Mouse (Mus musculus) ES-Bruce4 (cell line): ENCODE data around the gene Tnfrsf1a.

Source experiments
- CTCF ChIP-seq: IDR thresholded peaks from one replicate; pipeline ENCODE4 v1.8.1; 2011; ENCODE audit warnings: low read depth, low read length
- EP300 ChIP-seq: IDR thresholded peaks from 2 replicates; pipeline ENCODE4 v1.6.1; 2011; ENCODE audit warnings: low read depth, low read length; ENCODE audit not compliant: insufficient read depth

DNA sequence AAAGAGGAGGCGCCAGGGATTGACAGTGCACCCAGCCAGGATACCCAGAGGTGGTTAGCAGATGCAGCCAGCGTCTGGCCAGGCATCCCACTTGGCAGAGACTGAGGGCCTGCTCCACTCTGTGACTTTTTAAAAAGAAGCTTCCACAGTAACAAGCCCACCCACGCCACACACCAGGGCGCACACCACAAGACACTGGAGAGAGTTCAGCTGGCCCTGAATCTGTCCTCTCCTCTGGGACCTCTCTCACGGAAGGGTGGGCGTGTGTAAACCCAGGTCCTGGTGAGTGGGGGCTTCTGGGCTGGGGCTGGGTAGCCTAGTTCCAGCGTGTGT lies 35.0 kb upstream of the Tnfrsf1a start:
- no peak for TF ChIP-seq EP300
- TF ChIP-seq CTCF = no peak
